Mouse (Mus musculus) liver, embryonic 14.5 days (tissue): ENCODE measurements around the gene Rin2. TPM values are rescaled to one million over a fixed set of nuclear protein-coding genes. Genes with fewer than 3 reads are reported as not detected.

ENCODE experiments used
- ATAC-seq: fragments of 200-750 bp; cut with Nextera tagmentation; 2 replicates; pipeline ENCODE4 v1.8.0; 2017; ENCODE audit warnings: moderate number of reproducible peaks, mild to moderate bottlenecking, moderate library complexity; ENCODE audit not compliant: insufficient read depth
- DNase-seq, 3 experiments: peaks; one replicate each; pipeline ENCODE4 v3.0.0-alpha.2; 2012 to 2013; ENCODE audit warnings: low read depth in 3 of 3, low spot score in 3 of 3
- H3K27ac ChIP-seq: fragments of 300-500 bp; sonication (generic); 2 replicates; pipeline ENCODE4 v1.5.1; 2014; ENCODE audit warnings: moderate library complexity, mild to moderate bottlenecking, control low read depth, inconsistent platforms
- H3K27me3 ChIP-seq: fragments of 300-500 bp; sonication (generic); 2 replicates; pipeline ENCODE4 v1.6.1; 2014; ENCODE audit warnings: mild to moderate bottlenecking, low read length, moderate library complexity; ENCODE audit not compliant: control insufficient read depth, insufficient read depth
- H3K36me3 ChIP-seq: fragments of 300-500 bp; sonication (generic); replicated peaks from 2 replicates; pipeline ENCODE4 v1.6.1; 2014; ENCODE audit warnings: low read depth; ENCODE audit not compliant: control insufficient read depth, insufficient read depth
- H3K4me1 ChIP-seq, 2 experiments: fragments of 200-500 bp in 1 of 2; fragments of 300-500 bp in 1 of 2; sonication (generic) in 1 of 2; replicated peaks; 2 replicates each; pipeline ENCODE4 v1.6.1; 2012 to 2014; ENCODE audit warnings: antibody characterized with exemption in 1 of 2, inconsistent platforms in 1 of 2, low read length in 1 of 2; ENCODE audit not compliant: control insufficient read depth in 2 of 2, insufficient read depth in 2 of 2
- H3K4me2 ChIP-seq: fragments of 300-500 bp; sonication (generic); 2 replicates; pipeline ENCODE4 v1.6.1; 2014; ENCODE audit warnings: low read depth, mild to moderate bottlenecking, control low read depth, moderate library complexity
- H3K4me3 ChIP-seq, 2 experiments: fragments of 200-500 bp in 1 of 2; fragments of 300-500 bp in 1 of 2; sonication (generic) in 1 of 2; 2 replicates each; pipeline ENCODE4 v1.5.1; 2012 to 2014; ENCODE audit warnings: low read depth in 2 of 2, low read length in 2 of 2, mild to moderate bottlenecking in 2 of 2, control low read depth in 1 of 2, inconsistent platforms in 1 of 2, moderate library complexity in 1 of 2; ENCODE audit not compliant: insufficient read depth in 1 of 2
- H3K9ac ChIP-seq: fragments of 300-500 bp; sonication (generic); replicated peaks from 2 replicates; pipeline ENCODE4 v1.6.1; 2014; ENCODE audit warnings: mild to moderate bottlenecking, control low read depth, moderate library complexity
- H3K9me3 ChIP-seq: fragments of 300-500 bp; sonication (generic); 2 replicates; pipeline ENCODE4 v1.6.1; 2016; ENCODE audit warnings: low read length, mixed read lengths; ENCODE audit not compliant: control insufficient read depth
- CTCF ChIP-seq: IDR thresholded peaks from 2 replicates; pipeline ENCODE4 v1.5.1; 2016; ENCODE audit warnings: antibody characterized with exemption, low read depth, control low read depth
- EP300 ChIP-seq: IDR thresholded peaks from 2 replicates; pipeline ENCODE4 v1.6.1; 2016; ENCODE audit warnings: antibody characterized with exemption, low read depth
- WGBS: fragments of 180-500 bp; shearing (Covaris S2); extraction: QIAGEN DNeasy Blood & Tissue Kit; methylation state at CpG from one replicate; pipeline ENCODE4 v1.1.7; 2014; ENCODE audit not compliant: insufficient replicate concordance; 5-methylcytosine and 5-hydroxymethylcytosine counted together
- polyA plus RNA-seq, 2 experiments: library from polyadenylated mRNA; depleted of rRNA in 1 of 2; stranded (reverse) in 1 of 2; unstranded in 1 of 2; fragments of >200 nt; fragmentation: Nextera tagmentation in 1 of 2; extraction: Ambion mirVana in 1 of 2; gene quantifications; 2 replicates each; pipeline versions ENCODE4 v1.2.1 to v1.2.3; 2012 to 2014

Rin2 gene
- polyA plus RNA-seq, 2 experiments, result 1.1 to 1.7 TPM

GRCm38 (mm10) chr2:145840320-145840719 is 165.3 kb downstream of the Rin2 start:
- H3K4me2 ChIP-seq, result no peak overlapping the region
- WGBS, result 42% methylated on average over 3 of the region's 3 CpGs
- ATAC-seq (no peak), DNase-seq (no peak)
- TF ChIP-seq EP300 (no peak), CTCF (no peak)
- H3K4me3 ChIP-seq, result no peak overlapping the region
- H3K4me1 ChIP-seq, result no peaks in the 10 kb centered on the region
- no peaks in the 10 kb centered on the region for H3K27me3 ChIP-seq
- H3K27ac ChIP-seq, result no peak overlapping the region
- H3K9ac ChIP-seq, result no peak overlapping the region
- no peaks in the 10 kb centered on the region for H3K9me3 ChIP-seq
- H3K36me3 ChIP-seq, result no peaks in the 10 kb centered on the region

GRCm38 (mm10) chr2:145840910-145841870 is 166.2 kb downstream of the Rin2 start:
- H3K27me3 ChIP-seq, result no peaks in the 10 kb centered on the region
- TF ChIP-seq CTCF, result no peak
- TF ChIP-seq EP300, result no peak
- DNase-seq, result no peak
- WGBS, result 45% methylated on average over 12 of the region's 12 CpGs
- H3K9me3 ChIP-seq, result no peaks in the 10 kb centered on the region
- no peak overlapping the region for H3K4me3 ChIP-seq
- H3K4me1 ChIP-seq, result no peaks in the 10 kb centered on the region
- no peak overlapping the region for H3K9ac ChIP-seq
- ATAC-seq, result no peak
- H3K4me2 ChIP-seq, result no peak overlapping the region
- H3K27ac ChIP-seq, result no peak overlapping the region
- H3K36me3 ChIP-seq, result no peaks in the 10 kb centered on the region

DNA sequence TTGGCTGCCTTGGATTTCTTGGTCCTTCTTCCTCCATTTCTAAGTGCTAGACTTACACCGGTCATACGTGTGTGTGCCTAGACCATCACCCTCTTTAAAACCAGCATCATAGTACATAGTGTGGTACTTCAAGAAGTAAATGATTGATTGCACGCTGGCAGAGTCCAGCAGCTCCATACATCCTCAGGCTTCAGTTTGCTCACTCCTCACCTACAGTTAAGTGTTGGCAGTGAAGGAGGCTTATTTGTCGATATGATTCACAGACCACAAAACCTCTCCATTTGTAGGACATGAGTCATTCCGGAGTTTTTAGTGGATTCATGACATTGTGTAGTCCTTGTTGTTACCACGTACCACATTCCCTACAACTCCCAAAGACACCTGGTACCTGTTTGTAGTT is 168.3 kb downstream of the Rin2 start:
- no peaks in the 10 kb centered on the region for H3K27me3 ChIP-seq
- no peaks in the 10 kb centered on the region for H3K36me3 ChIP-seq
- TF ChIP-seq CTCF, result no peak
- no peak for TF ChIP-seq EP300
- H3K4me3 ChIP-seq, result no peak overlapping the region
- H3K27ac ChIP-seq, result no peak overlapping the region
- no peaks in the 10 kb centered on the region for H3K9me3 ChIP-seq
- H3K9ac ChIP-seq, result no peak overlapping the region
- no peak overlapping the region for H3K4me2 ChIP-seq
- ATAC-seq (no peak), DNase-seq (no peak)
- H3K4me1 ChIP-seq, result no peaks in the 10 kb centered on the region
- WGBS, result 65% methylated on average over 6 of the region's 6 CpGs

DNA sequence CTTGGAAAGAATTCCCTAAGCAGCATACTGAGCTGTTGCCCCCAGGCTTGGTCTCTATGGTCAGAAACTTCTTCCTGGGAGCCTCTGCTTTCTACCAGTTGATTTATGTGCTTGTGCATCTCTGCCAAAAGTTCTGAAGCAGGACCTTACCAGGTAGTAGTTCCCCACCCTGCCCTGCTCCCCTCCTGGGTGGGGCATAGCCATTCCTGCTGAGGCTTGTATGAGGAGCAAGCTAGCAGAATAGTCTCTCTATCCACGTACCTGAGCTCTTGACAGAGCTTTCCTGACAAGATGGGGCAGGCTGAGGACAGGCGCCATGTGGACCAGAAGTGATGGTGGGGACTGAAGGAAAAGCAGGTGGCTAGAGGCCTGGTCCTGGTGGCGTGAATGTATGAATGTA is 171.6 kb downstream of the Rin2 start:
- no peak for TF ChIP-seq CTCF
- TF ChIP-seq EP300, result no peak
- H3K4me3 ChIP-seq, result no peak overlapping the region
- DNase-seq, result no peak
- no peaks in the 10 kb centered on the region for H3K27me3 ChIP-seq
- peaks cover 0 to 2% of the 10 kb centered on the region in 2 experiments; a peak in 1 of 4 replicates for H3K4me1 ChIP-seq
- no peaks in the 10 kb centered on the region for H3K9me3 ChIP-seq
- 60% methylated on average over 3 of the region's 3 CpGs for WGBS
- no peak overlapping the region for H3K27ac ChIP-seq
- no peak for ATAC-seq
- H3K4me2 ChIP-seq, result no peak overlapping the region
- no peak overlapping the region for H3K9ac ChIP-seq
- no peaks in the 10 kb centered on the region for H3K36me3 ChIP-seq

- H3K4me2 ChIP-seq, result no peak overlapping the region
- no peak for DNase-seq
- no peak for ATAC-seq
- no peak overlapping the region for H3K9ac ChIP-seq
- H3K4me1 ChIP-seq, result peaks cover 0 to 2% of the 10 kb centered on the region in 2 experiments; a peak in 1 of 4 replicates
- no peaks in the 10 kb centered on the region for H3K9me3 ChIP-seq
- no peak for TF ChIP-seq EP300
- H3K27ac ChIP-seq, result no peak overlapping the region
- H3K4me3 ChIP-seq, result no peak overlapping the region
- 40% methylated on average over 10 of the region's 10 CpGs for WGBS
- no peaks in the 10 kb centered on the region for H3K36me3 ChIP-seq
- no peaks in the 10 kb centered on the region for H3K27me3 ChIP-seq
Measured at GRCm38 (mm10) chr2:145849170-145849905, 174.3 kb downstream of the Rin2 start.
